Mouse (Mus musculus): ENCODE results near the gene Map4.
"Not testable (repeated sequence)": the region's sequence is repeated elsewhere in the genome, so short reads cannot be mapped to it uniquely, and the experiment has no call there.

Map4 gene

GRCm38 (mm10) chr9:110071011-110071410 is 139.8 kb downstream of the Map4 start:
- DNase-seq: no peak

GRCm38 (mm10) chr9:110071843-110072242 is 140.6 kb downstream of the Map4 start:
- peak; percentile 89 for DNase-seq

- not testable (repeated sequence) for DNase-seq
These were observed 145.2 kb downstream of the Map4 start for GRCm38 (mm10) chr9:110076468-110076867.

GRCm38 (mm10) chr9:110081066-110081465 is 149.8 kb downstream of the Map4 start:
- no peak for DNase-seq

- peak; percentile 22 for DNase-seq
These were observed 153.1 kb downstream of the Map4 start for GRCm38 (mm10) chr9:110084201-110084964.

GRCm38 (mm10) chr9:110085693-110086092 is 154.4 kb downstream of the Map4 start:
- DNase-seq: no peak

- DNase-seq: peak; percentile 26
These were observed 162.0 kb downstream of the Map4 start for GRCm38 (mm10) chr9:110093303-110093702.

- no peak for DNase-seq
These were observed 163.5 kb downstream of the Map4 start for GRCm38 (mm10) chr9:110094761-110095160.

GRCm38 (mm10) chr9:110097791-110098190 is 166.5 kb downstream of the Map4 start:
- no peak for DNase-seq

GRCm38 (mm10) chr9:110100627-110101600 is 169.7 kb downstream of the Map4 start:
- peak; percentile 96 for DNase-seq

- no peak for DNase-seq
These were observed 185.2 kb downstream of the Map4 start for GRCm38 (mm10) chr9:110116353-110116976.

- peak; percentile 91 for DNase-seq
These were observed 185.9 kb downstream of the Map4 start, which contains the start of gene Smarcc1 for GRCm38 (mm10) chr9:110116977-110117778. Gene Smarcc1, plus strand, starts transcription at chr9:110117708.

GRCm38 (mm10) chr9:110117779-110118139 is 186.5 kb downstream of the Map4 start, which contains the start of gene Dhx30:
Gene Dhx30, minus strand, starts transcription at chr9:110117830.
- DNase-seq: no peak

GRCm38 (mm10) chr9:110118249-110118648 is 187.0 kb downstream of the Map4 start:
- no peak for DNase-seq

GRCm38 (mm10) chr9:110121424-110121823 is 190.2 kb downstream of the Map4 start:
- DNase-seq: no peak

- DNase-seq: no peak
These were observed 192.1 kb downstream of the Map4 start for GRCm38 (mm10) chr9:110123322-110123721.

GRCm38 (mm10) chr9:110124008-110124540 is 192.8 kb downstream of the Map4 start:
- DNase-seq: not testable (repeated sequence)

- DNase-seq: no peak
These were observed 199.8 kb downstream of the Map4 start for GRCm38 (mm10) chr9:110130896-110131524.

GRCm38 (mm10) chr9:110131525-110132197 is 200.4 kb downstream of the Map4 start:
- peak; percentile 100 for DNase-seq

- peak; percentile 53 for DNase-seq
These were observed 200.9 kb downstream of the Map4 start for GRCm38 (mm10) chr9:110132201-110132605.

GRCm38 (mm10) chr9:110132921-110133320 is 201.7 kb downstream of the Map4 start:
- no peak for DNase-seq

Data from lung, postnatal 36 days (tissue).